Mouse (Mus musculus): ENCODE results near the gene Arid3a.

Arid3a gene

GRCm38 (mm10) chr10:79928030-79928694, 1.3 kb downstream of the Arid3a start:
- DNase-seq = peak; percentile 59

DNA sequence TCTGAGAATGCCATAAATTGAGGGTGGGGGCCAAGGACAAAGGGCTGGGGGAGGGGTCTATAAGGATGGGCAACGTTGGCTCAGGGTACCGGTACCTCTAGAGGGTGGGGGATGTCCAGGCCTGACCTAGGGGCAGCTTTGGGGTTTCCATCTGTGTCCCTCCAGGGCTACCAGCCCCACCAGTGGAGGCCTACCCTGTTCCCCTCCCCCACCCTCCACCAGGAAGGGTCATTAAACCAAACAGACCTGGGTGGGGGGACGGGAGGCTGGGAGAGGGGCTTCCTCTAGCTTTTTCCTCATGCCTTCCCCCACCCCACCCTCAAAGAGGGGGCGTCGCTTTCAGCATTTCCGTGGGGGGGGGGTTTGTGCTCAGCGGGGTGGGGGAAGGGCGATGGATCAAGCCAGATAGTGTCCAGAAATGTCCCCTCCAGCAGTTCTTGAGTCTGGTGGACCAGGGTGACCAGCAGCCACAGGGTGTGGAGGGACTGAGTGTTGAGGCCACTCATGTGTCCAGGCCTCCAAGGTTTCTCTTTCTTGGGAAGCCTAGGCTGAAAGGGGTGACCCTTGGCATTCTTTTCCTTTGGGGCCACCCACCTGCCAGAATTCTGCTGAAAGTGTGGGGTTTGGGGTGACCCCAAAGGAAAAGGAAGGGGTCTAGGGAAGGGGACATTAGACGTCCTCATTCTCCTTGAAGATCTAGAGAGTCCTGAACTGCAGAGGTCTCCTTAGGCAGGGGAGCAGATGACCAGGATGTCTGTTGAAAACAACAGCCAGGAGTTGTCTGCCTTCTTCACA, 2.3 kb downstream of the Arid3a start:
- peak; percentile 65 for DNase-seq

DNA sequence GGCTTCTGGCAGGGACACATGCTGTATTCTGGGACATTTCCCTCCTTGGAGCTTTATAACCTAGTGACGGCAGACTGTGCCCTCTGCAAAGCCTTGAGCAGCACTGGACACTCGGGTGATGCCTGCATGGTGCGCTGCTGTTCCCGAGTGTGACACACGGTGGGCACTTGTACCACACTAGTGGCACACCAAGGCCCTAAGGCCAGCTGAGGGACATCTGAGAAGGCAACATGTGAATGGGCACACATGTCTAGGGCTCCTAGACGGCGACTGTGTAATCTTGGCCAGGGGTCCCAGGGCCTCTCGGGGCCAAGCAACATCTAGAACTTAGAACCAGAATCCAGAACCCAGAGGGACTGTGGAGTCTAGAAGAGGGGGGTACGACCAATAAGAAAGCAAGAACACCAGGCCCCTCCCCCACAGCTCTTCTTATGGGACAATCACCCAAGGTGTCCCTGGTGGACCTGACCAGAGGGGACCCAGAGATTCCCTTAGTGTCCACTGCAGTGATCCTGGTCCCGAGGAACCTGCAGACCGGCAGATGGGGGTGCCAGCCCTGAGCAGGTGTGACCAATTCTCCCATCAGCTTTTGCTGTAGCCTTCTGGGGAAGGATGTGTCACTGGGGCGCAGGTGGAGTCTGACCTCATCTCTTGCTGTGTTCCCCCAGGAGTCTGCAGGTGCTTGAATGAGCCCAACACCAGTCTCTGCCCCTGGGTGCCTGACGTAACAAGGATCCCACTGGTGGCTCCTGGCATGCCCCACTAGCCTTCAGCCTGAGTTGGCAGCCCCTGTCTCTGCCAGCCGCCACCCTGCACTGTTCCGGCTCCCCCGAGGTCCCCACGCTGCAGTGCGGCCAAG, 3.4 kb downstream of the Arid3a start:
- peak; percentile 53 for DNase-seq

DNA sequence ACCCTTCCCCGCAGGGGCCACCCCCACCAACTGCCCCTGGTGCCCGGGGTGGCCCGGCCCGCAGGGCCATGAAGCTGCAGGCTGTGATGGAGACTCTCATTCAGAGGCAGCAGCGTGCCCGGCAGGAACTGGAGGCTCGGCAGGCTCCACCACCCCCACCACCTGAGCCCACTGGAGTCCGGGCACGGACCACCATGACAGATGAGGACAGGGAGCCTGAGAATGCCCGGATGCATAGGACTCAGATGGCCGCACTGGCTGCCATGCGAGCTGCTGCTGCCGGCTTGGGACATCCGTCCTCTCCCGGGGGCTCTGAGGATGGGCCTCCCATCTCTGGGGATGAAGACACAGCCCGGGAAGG, 4.0 kb downstream of the Arid3a start:
- no peak for DNase-seq

DNA sequence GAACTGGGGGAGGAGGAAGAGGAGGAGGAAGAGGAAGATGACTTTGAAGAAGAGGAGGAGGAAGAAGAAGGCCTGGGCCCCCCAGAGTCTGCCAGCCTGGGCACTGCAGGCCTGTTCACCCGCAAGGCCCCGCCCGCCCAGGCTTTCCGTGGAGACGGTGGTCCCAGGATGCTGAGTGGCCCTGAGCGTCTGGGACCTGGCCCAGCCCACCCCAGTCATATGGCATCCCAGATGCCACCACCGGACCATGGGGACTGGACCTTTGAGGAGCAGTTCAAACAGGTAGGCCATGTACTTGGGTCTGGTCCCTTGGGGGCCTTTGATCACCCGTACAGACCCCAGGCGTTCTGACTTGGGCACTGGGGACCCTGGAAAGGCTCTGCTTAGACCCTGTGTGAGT, 5.0 kb downstream of the Arid3a start:
- DNase-seq = peak; percentile 49

DNA sequence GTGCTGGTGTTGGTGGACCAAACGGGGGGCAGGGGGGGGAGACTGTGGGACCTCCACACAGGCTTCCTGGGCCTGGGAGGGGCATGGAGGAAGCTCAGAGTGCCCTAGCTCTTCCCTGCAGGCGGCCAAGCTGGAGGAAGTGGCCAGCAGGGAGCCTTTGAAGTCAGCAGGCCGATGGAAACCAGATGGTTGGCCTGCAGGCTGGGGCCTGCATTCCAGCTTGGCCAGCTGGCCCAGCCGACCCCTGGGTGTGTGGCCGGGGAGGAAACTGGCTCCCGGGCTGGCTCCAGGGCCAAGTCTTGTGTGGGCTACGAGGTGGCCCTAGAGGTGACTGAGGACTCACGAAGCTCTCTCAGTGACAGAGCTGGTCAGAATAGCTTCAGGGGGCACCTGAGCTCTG, 5.9 kb downstream of the Arid3a start:
- peak; percentile 78 for DNase-seq

- DNase-seq = peak; percentile 60
Measured at GRCm38 (mm10) chr10:79933145-79933679, 6.4 kb downstream of the Arid3a start.

DNA sequence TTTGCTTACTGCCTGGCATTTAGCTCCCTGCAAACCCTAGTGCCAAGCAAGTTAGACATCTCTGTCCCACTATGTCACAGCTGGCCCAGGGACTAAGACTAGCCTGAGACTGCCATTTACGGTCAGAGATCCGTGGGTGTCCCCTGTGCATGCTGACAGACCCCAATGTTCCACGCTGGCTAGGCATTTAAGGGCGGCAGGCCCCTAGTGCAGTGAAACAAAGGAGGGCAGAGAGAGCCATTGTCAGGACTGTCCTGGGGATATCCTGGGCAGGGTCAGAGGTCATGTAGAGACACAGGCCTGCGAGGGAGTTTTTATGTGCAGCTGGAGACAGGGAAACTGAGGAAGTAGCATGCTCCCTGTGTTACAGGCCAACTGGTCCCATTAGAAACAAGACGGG, 7.0 kb downstream of the Arid3a start:
- DNase-seq = no peak

DNA sequence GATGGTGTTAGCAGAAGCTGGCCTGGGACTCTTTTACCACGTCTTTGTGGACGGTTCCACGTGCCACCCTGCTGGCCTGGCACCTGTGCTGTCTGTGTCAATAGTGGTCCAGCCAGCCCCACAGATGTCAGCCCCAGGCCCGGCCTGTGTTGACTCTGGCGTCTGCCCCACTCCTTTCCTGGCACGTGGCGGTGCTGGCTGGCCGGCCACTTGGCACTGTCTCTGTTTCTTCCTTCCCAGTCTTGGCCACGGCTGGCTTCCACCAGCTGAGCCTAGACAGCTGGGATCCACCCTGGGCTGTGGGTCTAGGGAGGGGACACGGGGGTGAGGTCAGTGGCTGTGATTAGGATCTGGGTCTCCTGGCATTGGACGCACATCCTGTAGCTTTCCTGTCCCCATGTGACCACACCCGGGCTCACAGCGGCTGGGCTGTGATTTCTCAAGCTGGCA, 7.5 kb downstream of the Arid3a start:
- DNase-seq = peak; percentile 78

- no peak for DNase-seq
Measured at GRCm38 (mm10) chr10:79934794-79935569, 8.1 kb downstream of the Arid3a start.

DNA sequence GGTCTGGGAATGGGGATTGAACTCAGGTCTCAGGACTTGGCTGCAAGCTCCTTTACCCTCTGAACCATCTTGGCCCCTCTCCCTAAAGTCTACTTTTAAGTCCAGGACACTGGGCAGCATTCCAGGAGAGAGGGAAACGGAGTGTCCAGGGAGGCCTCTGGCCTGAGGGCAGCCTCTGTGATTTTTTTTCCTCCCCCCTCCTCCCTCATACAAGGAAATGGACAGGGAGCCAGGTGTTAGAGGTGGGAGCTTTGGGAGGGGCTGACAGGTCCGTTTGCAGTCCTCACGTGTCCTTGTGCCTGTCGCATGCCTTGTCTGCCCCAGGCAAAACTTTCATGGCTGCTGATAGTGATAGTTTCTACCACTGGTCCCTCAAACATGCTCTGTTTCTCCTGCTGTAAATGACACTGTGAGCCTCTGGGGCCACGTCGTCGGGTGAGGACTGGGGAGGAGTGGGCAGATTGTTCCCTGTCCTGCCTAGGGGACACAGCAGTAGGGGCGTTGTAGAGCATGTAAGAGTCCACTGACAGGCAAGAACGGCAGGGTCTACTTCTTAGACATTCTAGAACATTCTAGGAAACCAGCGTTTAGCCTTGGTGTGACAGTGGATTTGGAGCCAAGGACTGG, 9.6 kb downstream of the Arid3a start:
- no peak for DNase-seq

DNA sequence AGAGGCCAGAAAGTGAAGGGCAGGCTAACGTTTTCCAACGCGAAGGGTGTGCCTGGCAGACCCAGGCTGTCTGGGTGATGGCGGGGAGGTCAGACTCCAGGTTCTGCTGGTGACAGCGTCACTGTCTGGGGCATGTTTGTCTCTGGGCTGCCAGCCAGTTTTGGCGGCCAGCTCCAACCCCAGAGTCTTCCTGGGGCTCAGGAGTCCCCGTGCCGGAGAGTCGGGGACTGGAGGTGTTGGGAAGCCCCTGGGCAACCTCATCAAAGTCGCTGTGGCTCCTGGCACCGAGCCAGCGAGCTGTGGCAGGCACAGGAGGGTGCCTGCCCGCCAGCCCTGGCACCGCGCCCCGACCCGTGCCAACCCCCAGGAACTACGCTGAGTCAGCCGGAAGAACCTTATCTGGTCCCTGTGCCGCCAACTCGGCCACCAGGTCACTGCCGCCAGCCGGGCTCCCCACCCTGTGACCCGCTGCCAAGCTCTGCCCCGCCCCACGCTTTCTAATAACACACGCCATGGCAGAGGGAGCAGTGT, 10.1 kb downstream of the Arid3a start:
- peak; percentile 73 for DNase-seq

DNA sequence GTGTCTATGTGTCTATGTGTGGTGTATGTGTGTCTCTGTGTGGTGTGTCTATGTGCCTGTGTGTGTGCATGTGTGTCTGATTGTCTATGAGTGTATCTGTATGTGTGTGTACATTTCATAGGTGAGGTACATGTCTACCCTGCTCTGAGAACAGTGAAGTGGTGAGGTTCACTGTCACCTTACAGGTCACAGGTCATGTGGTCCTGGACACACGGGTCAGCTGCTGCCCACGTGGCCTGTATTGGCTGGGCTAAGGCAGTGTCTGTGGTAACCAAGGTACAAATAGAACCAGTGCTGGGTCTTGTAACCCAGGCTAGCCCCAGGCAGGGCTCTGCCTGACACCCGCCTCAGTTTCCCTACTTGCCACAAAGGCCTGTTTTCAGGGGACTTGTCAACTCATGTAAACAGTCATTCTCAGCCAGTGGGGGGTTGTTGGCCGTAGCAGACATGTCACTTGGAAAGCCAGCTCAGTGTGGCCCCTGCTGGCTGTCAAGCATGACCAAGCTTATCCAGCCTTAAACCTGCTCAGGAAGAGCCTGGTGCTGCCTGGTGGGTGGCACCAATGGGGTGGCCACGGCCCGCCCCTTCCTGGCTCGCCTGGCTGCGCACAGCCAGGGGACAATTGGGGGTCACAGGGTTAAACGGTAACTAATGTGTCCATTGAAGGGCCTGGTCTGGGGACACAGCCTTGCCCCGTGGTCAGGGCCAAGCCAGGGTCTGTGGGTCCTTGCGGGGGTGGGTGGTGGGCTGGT, 11.1 kb downstream of the Arid3a start:
- no peak for DNase-seq

DNA sequence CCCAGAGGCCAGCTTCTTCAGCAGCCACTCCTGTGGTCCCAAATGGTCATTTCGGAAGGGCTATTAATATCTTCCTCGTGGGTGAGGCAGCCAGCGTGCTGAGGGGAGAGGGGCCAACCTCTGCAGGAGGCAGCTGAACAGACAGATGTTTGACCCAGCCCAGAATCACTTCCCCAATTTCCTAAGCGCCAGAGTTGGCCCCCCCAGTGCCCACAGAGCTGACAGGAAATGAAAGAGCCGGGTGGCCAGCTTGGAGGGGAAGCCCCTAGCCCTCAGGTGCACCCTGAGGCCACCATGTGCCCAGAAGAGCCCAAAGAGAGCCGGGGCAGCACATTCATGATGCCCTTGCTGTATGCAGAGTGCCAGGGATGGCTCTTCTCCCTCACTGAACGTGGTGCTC, 13.9 kb downstream of the Arid3a start:
- no peak for DNase-seq

DNA sequence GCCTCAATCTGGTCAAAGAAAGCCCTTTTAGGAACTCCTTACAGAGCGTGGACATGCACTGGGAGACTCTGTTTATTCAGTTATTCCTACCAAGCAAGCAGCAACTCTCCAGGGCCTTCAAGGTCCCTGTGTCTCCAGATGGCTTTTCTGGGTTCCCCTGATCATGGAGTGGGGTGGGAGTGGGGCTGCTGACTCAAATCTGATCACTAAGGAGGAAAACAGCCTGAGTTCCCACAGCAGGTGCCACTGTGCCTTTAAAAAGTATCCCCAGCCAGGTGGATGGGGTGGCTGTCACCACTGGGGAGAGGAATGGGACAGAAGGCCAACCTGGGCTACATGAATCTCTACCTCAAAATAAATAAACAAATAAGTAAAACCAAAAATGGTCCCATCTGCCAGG, 16.1 kb downstream of the Arid3a start:
- no peak for DNase-seq

- no peak for DNase-seq
Measured at GRCm38 (mm10) chr10:79943471-79943901, 16.6 kb downstream of the Arid3a start.

GRCm38 (mm10) chr10:79945507-79946234, 18.8 kb downstream of the Arid3a start:
- DNase-seq = no peak

DNA sequence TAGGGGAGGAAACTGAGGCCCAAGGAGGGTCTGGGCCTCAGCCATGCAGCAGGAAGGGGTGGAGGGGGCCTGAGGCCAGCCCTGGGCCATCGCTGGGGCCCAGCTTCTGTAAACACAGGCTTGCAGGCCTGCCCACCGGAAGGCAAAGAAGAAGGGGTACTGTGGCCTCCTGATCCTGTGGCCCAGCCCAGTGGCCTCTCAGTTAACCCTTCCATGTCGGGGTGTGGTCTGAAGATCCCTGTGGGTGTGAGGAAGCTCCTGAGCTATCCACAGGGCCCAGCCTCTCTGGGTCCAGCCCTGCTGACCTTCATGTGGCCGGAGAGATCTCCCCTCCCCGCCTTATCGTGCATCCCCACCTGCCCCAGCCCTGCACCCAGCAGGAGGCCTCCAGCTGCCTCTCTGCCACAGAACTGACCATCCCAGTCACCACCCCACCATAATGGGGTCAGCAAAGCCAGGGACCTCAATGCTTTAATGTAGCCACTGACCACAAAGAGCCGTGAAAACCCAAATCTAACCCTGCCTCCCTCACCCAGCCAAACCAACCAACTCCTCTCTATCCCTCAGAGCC, 20.0 kb downstream of the Arid3a start:
- DNase-seq = no peak

DNA sequence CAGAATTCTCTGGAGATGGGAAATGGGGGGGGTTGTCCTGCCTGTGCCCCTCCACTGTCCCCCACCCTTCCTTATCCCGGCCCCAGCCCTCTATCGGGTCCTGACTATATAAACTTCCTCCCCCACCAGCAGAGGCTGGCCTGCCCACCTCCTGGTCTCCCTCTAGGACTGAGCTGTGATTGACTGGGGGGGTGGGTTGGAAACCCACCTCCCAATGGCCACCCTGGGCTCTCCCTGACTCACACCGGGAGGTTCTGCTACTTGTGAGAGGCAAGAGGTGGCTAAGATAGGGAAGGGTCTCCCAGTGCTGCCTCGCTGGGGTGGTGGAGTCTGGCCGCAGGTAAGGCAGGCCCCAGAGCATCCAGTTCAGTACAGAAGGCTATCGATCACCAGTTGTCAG, 20.7 kb downstream of the Arid3a start:
- no peak for DNase-seq

DNA sequence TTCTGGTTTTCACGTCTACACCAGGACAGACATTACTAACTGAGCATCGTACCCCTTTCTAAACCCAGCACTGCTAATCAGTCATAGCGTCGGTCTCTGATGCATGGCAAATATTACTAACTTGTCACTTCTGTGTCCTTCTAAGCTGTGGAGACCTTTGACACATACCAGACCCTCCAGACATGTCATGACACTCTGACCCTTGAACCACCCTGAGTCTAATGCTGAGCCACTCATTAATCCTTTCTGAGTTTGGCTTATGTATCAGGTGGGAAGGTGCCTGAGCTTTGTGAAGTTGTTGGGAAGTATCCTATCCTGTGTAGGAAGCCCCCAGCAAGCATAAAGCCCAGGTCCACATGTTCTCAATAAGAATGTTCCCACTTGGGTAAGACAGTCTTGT, 23.0 kb downstream of the Arid3a start:
- no peak for DNase-seq

Data from cerebellum, adult 11-12 months (tissue).